Mouse (Mus musculus) cerebellum, adult 11-12 months (tissue): ENCODE measurements around the gene Syce2.
"Not testable (repeated sequence)": the region's sequence is repeated elsewhere in the genome, so short reads cannot be mapped to it uniquely, and the experiment has no call there.

Experiments used
- DNase-seq: peaks from one replicate; pipeline ENCODE4 v3.0.0; 2022

Syce2 gene

GRCm38 (mm10) chr8:84871376-84872308, at the start of gene Syce2:
TSS of gene Syce2 (plus strand) at chr8:84872111.
- peak; percentile 66 for DNase-seq

- no peak for DNase-seq
These were observed 49.2 kb upstream of the Syce2 start, which contains the start of gene Dand5 for GRCm38 (mm10) chr8:84822723-84823122. TSS of gene Dand5 (minus strand) at chr8:84822823.

- DNase-seq = peak; percentile 75
These were observed 48.3 kb upstream of the Syce2 start for GRCm38 (mm10) chr8:84823653-84824052.

- DNase-seq = no peak
These were observed 46.3 kb upstream of the Syce2 start for GRCm38 (mm10) chr8:84825636-84826035.

GRCm38 (mm10) chr8:84826518-84826917, 45.4 kb upstream of the Syce2 start:
- DNase-seq = not testable (repeated sequence)

- DNase-seq = peak; percentile 47
These were observed 40.4 kb upstream of the Syce2 start, which contains the start of gene Gadd45gip1 for GRCm38 (mm10) chr8:84831490-84831889. TSS of gene Gadd45gip1 (plus strand) at chr8:84831522.

- DNase-seq = peak; percentile 82
These were observed 39.7 kb upstream of the Syce2 start for GRCm38 (mm10) chr8:84832034-84832717.

- peak; percentile 29 for DNase-seq
These were observed 38.9 kb upstream of the Syce2 start for GRCm38 (mm10) chr8:84832759-84833742.

GRCm38 (mm10) chr8:84834002-84834865, 37.7 kb upstream of the Syce2 start:
- DNase-seq = peak; percentile 51

- DNase-seq = peak; percentile 87
These were observed 36.8 kb upstream of the Syce2 start for GRCm38 (mm10) chr8:84834866-84835855.

GRCm38 (mm10) chr8:84837149-84837911, 34.6 kb upstream of the Syce2 start:
- DNase-seq = peak; percentile 50

GRCm38 (mm10) chr8:84837912-84838470, 33.9 kb upstream of the Syce2 start:
- DNase-seq = peak; percentile 42

- DNase-seq = peak; percentile 43
These were observed 33.4 kb upstream of the Syce2 start for GRCm38 (mm10) chr8:84838513-84838912.

- no peak for DNase-seq
These were observed 32.5 kb upstream of the Syce2 start for GRCm38 (mm10) chr8:84839411-84839810.

- no peak for DNase-seq
These were observed 32.0 kb upstream of the Syce2 start for GRCm38 (mm10) chr8:84839875-84840247.

- DNase-seq = peak; percentile 92
These were observed 31.5 kb upstream of the Syce2 start, which contains the start of gene Rad23a for GRCm38 (mm10) chr8:84840248-84840999. TSS of gene Rad23a (minus strand) at chr8:84840665.

GRCm38 (mm10) chr8:84841514-84841913, 30.4 kb upstream of the Syce2 start:
- no peak for DNase-seq
